ENCODE assay signal across 8 mouse cellular contexts in the genomic region with DNA sequence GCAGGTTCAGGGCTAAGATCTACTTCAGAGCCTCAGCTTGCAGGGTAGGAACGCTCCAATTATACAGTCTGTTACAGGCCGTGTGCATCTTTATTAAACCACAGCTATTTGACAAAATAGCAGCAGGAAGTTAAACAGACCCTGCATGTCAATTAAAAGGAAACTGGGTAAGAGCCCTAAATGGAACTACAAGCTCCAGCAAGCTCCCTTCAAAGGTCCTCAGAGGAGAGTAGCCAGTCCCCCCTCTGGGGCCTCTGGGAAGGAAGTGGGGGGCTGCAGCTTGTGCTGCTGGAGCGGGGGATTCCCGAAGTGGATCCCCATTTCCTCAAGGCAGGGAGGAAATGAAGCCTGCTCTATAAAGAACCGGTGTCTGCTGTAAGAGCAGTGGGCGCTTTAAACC. TPM values are rescaled to one million over a fixed set of nuclear protein-coding genes. Genes with fewer than 3 reads are reported as not detected.
DNase-seq lines count a peak whose midpoint lies in the region; ATAC-seq and TF ChIP-seq lines count a peak whose summit lies in the region.

No protein-coding gene starts in this region.

- no peak for TF ChIP-seq CTCF in lung, postnatal 0 days (IDR thresholded peaks at IDR 0.05)

- no peak overlapping the region for H3K4me3 ChIP-seq in lung, postnatal 0 days (ENCODE audit: low read depth, low read length)
- no peak overlapping the region for H3K4me3 ChIP-seq in embryonic facial prominence, embryonic 15.5 days (replicated peaks)
- H3K4me3 ChIP-seq in intestine, embryonic 16.5 days (ENCODE audit: low read length): no peak overlapping the region
- H3K4me3 ChIP-seq in neural tube, embryonic 15.5 days (replicated peaks): no peak overlapping the region

- ATAC-seq in lung, postnatal 0 days: no peak
- ATAC-seq in embryonic facial prominence, embryonic 15.5 days (ENCODE audit: insufficient number of reproducible peaks, low FRiP score, low TSS enrichment, low read depth): no peak
- no peak for ATAC-seq in intestine, embryonic 16.5 days
- no peak for ATAC-seq in neural tube, embryonic 15.5 days (ENCODE audit: low FRiP score)

- no peak for TF ChIP-seq EP300 in lung, postnatal 0 days (IDR thresholded peaks at IDR 0.05)

- no peak overlapping the region for H3K4me2 ChIP-seq in lung, postnatal 0 days (replicated peaks; ENCODE audit: low read depth, low read length)
- no peak overlapping the region for H3K4me2 ChIP-seq in embryonic facial prominence, embryonic 15.5 days (replicated peaks)
- H3K4me2 ChIP-seq in intestine, embryonic 16.5 days (ENCODE audit: low read depth, low read length): no peak overlapping the region
- no peak overlapping the region for H3K4me2 ChIP-seq in neural tube, embryonic 15.5 days

- DNase-seq in lung, postnatal 0 days (ENCODE audit: low spot score): no peak
- DNase-seq in lung, adult 18-20 months: no peak
- no peak for DNase-seq in gastrocnemius, adult 8-10 months (ENCODE audit: low spot score in 2 of 2)
- DNase-seq in gastrocnemius, postnatal 25 days: no peak
- DNase-seq in urinary bladder, postnatal 25 days (ENCODE audit: low spot score): no peak

- WGBS in lung, postnatal 0 days: 34% methylated on average over 6 of the region's 6 CpGs
- WGBS in embryonic facial prominence, embryonic 15.5 days: 23% methylated on average over 6 of the region's 6 CpGs
- WGBS in intestine, embryonic 16.5 days: 38% methylated on average over 6 of the region's 6 CpGs
- WGBS in neural tube, embryonic 15.5 days: 42% methylated on average over 6 of the region's 6 CpGs

- H3K36me3 ChIP-seq in lung, postnatal 0 days (ENCODE audit: insufficient read depth, low read length): no peaks in the 10 kb centered on the region
- H3K36me3 ChIP-seq in embryonic facial prominence, embryonic 15.5 days: peaks cover 4% of the 10 kb centered on the region; the same call in 1 of the 2 replicates
- no peaks in the 10 kb centered on the region for H3K36me3 ChIP-seq in intestine, embryonic 16.5 days (ENCODE audit: control insufficient read depth, insufficient read depth, low read length)
- H3K36me3 ChIP-seq in neural tube, embryonic 15.5 days: no peaks in the 10 kb centered on the region

- H3K27ac ChIP-seq in lung, postnatal 0 days (ENCODE audit: low read length): peak overlapping the region; percentile 49
- H3K27ac ChIP-seq in embryonic facial prominence, embryonic 15.5 days (replicated peaks): peak overlapping the region; percentile 63
- peak overlapping the region; percentile 43 for H3K27ac ChIP-seq in intestine, embryonic 16.5 days (ENCODE audit: low read length)
- H3K27ac ChIP-seq in neural tube, embryonic 15.5 days (replicated peaks): peak overlapping the region; percentile 75

- no peaks in the 10 kb centered on the region for H3K27me3 ChIP-seq in lung, postnatal 0 days (replicated peaks; ENCODE audit: insufficient read depth, low read length)
- H3K27me3 ChIP-seq in embryonic facial prominence, embryonic 15.5 days: no peaks in the 10 kb centered on the region
- no peaks in the 10 kb centered on the region for H3K27me3 ChIP-seq in intestine, embryonic 16.5 days (replicated peaks; ENCODE audit: control insufficient read depth, insufficient read depth, low read length)
- H3K27me3 ChIP-seq in neural tube, embryonic 15.5 days (replicated peaks): no peaks in the 10 kb centered on the region

- H3K9me3 ChIP-seq in lung, postnatal 0 days (ENCODE audit: low read length): no peaks in the 10 kb centered on the region
- no peaks in the 10 kb centered on the region for H3K9me3 ChIP-seq in embryonic facial prominence, embryonic 15.5 days (replicated peaks)
- no peaks in the 10 kb centered on the region for H3K9me3 ChIP-seq in intestine, embryonic 16.5 days (ENCODE audit: control insufficient read depth, low read length)
- H3K9me3 ChIP-seq in neural tube, embryonic 15.5 days (replicated peaks): no peaks in the 10 kb centered on the region

- peaks cover 9% of the 10 kb centered on the region; the same call in 1 of the 2 replicates for H3K4me1 ChIP-seq in lung, postnatal 0 days (ENCODE audit: insufficient read depth, low read depth, low read length)
- H3K4me1 ChIP-seq in embryonic facial prominence, embryonic 15.5 days: peaks cover 44% of the 10 kb centered on the region
- H3K4me1 ChIP-seq in intestine, embryonic 16.5 days (ENCODE audit: control insufficient read depth, insufficient read depth, low read length): peaks cover 28% of the 10 kb centered on the region
- peaks cover 43% of the 10 kb centered on the region for H3K4me1 ChIP-seq in neural tube, embryonic 15.5 days

- H3K9ac ChIP-seq in lung, postnatal 0 days (replicated peaks; ENCODE audit: low read depth): no peak overlapping the region
- H3K9ac ChIP-seq in embryonic facial prominence, embryonic 15.5 days: no peak overlapping the region
- H3K9ac ChIP-seq in intestine, embryonic 16.5 days (ENCODE audit: low read depth, low read length): no peak overlapping the region
- H3K9ac ChIP-seq in neural tube, embryonic 15.5 days (replicated peaks): no peak overlapping the region

RNA-seq across cellular contexts. Expression of a gene that starts 47.7 kb away (rescaled TPM):
- 2.7 and 3.3 TPM in 2 replicates for polyA plus RNA-seq in lung, postnatal 0 days (2015; fragmentation: Nextera tagmentation; extraction: Ambion mirVana)
- polyA plus RNA-seq in embryonic facial prominence, embryonic 15.5 days (2015; fragmentation: Nextera tagmentation; extraction: Ambion mirVana): 0.79 and 1.5 TPM in 2 replicates
- 1.4 and 1.5 TPM in 2 replicates for polyA plus RNA-seq in intestine, embryonic 16.5 days (2015; fragmentation: Nextera tagmentation; extraction: Ambion mirVana)
- 3.5 and 3.8 TPM in 2 replicates for polyA plus RNA-seq in neural tube, embryonic 15.5 days (2015; fragmentation: Nextera tagmentation; extraction: Ambion mirVana)
- total RNA-seq in gastrocnemius, adult 8-10 months (2022): under 1 TPM in 3 of 4 experiments, not detected in 1; 0.12 to 0.18 (median 0.17) TPM
- total RNA-seq in gastrocnemius, postnatal 25 days (2021): under 1 TPM in 1 of 2 experiments, not detected in 1; 0.29 TPM

RNA-seq across cellular contexts. Expression of a gene that starts 58.6 kb away (rescaled TPM):
- polyA plus RNA-seq in lung, postnatal 0 days (2015; fragmentation: Nextera tagmentation; extraction: Ambion mirVana): 25.4 and 32.0 TPM in 2 replicates
- 24.6 and 35.3 TPM in 2 replicates for polyA plus RNA-seq in embryonic facial prominence, embryonic 15.5 days (2015; fragmentation: Nextera tagmentation; extraction: Ambion mirVana)
- 5.2 and 5.4 TPM in 2 replicates for polyA plus RNA-seq in intestine, embryonic 16.5 days (2015; fragmentation: Nextera tagmentation; extraction: Ambion mirVana)
- polyA plus RNA-seq in neural tube, embryonic 15.5 days (2015; fragmentation: Nextera tagmentation; extraction: Ambion mirVana): 17.7 and 43.8 TPM in 2 replicates
- total RNA-seq in gastrocnemius, adult 8-10 months (2022): 10 to 100 TPM; 21.4 to 30.8 (median 24.5) TPM
- total RNA-seq in gastrocnemius, postnatal 25 days (2021): 10 to 100 TPM; 26.2 to 27.7 TPM
